Mouse (Mus musculus) neutrophil, adult 83 days (primary cell): ENCODE measurements around the gene Ccdc13. TPM values are rescaled to one million over a fixed set of nuclear protein-coding genes. Genes with fewer than 3 reads are reported as not detected.

ENCODE experiments used
- total RNA-seq, 2 experiments: library from RNA; stranded (reverse); gene quantifications; one replicate each; pipeline ENCODE4 v1.2.4; 2023

Gene Ccdc13
- total RNA-seq = not detected

GRCm38 (mm10) chr9:121838829-121839621, at the start of gene Ccdc13:
TSS of gene Ccdc13 (minus strand) at chr9:121839461.

GRCm38 (mm10) chr9:121858153-121858488, 18.9 kb upstream of the Ccdc13 start, which contains the start of gene Higd1a:
TSS of gene Higd1a (minus strand) at chr9:121858362.

GRCm38 (mm10) chr9:121791757-121792521, 47.3 kb downstream of the Ccdc13 start, which contains the start of gene Hhatl:
TSS of gene Hhatl (minus strand) at chr9:121792507.

GRCm38 (mm10) chr9:121777484-121778065, 61.7 kb downstream of the Ccdc13 start, which contains the start of gene Klhl40:
TSS of gene Klhl40 (plus strand) at chr9:121777607.

GRCm38 (mm10) chr9:121759091-121760081, 79.9 kb downstream of the Ccdc13 start, which contains the start of gene Zfp651:
TSS of gene Zfp651 (plus strand) at chr9:121759330.

Other genes starting within 250 kb of the Ccdc13 start
- gene Lyzl4, start 197.4 kb downstream of the Ccdc13 start, total RNA-seq = not detected
- 1 to 10 TPM in 1 of 2 experiments, under 1 TPM in 1; 0.42 to 1.7 TPM for gene Vipr1, start 196.7 kb downstream of the Ccdc13 start, total RNA-seq
- 10 to 100 TPM; 27.3 to 30.4 TPM for gene Sec22c, start 134.0 kb downstream of the Ccdc13 start, total RNA-seq
- gene Ss18l2, start 129.1 kb downstream of the Ccdc13 start, total RNA-seq = 10 to 100 TPM; 21.7 to 27.0 TPM
- gene Nktr, start 120.3 kb downstream of the Ccdc13 start, total RNA-seq = 100 to 1,000 TPM; 140 to 158 TPM
- gene Zfp651, start 80.1 kb downstream of the Ccdc13 start, total RNA-seq = under 1 TPM; 0.15 to 0.40 TPM
- not detected for gene Klhl40, start 61.9 kb downstream of the Ccdc13 start, total RNA-seq
- not detected for gene Hhatl, start 47.0 kb downstream of the Ccdc13 start, total RNA-seq
- gene Higd1a, start 18.9 kb upstream of the Ccdc13 start, total RNA-seq = 10 to 100 TPM; 28.5 to 29.6 TPM
- gene Ackr2, start 58.9 kb upstream of the Ccdc13 start, total RNA-seq = not detected
- gene Cyp8b1, start 76.8 kb upstream of the Ccdc13 start, total RNA-seq = not detected
- not detected for gene Fam198a, start 111.5 kb upstream of the Ccdc13 start, total RNA-seq
- under 1 TPM; 0.94 to 0.95 TPM for gene Pomgnt2, start 157.6 kb upstream of the Ccdc13 start, total RNA-seq